Mouse (Mus musculus) limb, embryonic 14.5 days (tissue): Measurements from ENCODE around the gene Tmem30c. TPM values are rescaled to one million over a fixed set of nuclear protein-coding genes. Genes with fewer than 3 reads are reported as not detected.
A peak's percentile ranks its signal among the peaks of the same experiment; 100 is the strongest.

Source experiments
- ATAC-seq: fragments of 200-750 bp; cut with Nextera tagmentation; 2 replicates; pipeline ENCODE4 v1.8.0; 2017; ENCODE audit warnings: low read depth, moderate number of reproducible peaks, moderate TSS enrichment; ENCODE audit not compliant: low FRiP score
- DNase-seq: peaks from one replicate; pipeline ENCODE4 v3.0.0-alpha.2; 2015; ENCODE audit warnings: low spot score
- H3K27ac ChIP-seq: fragments of 300-500 bp; sonication (generic); replicated peaks from 2 replicates; pipeline ENCODE4 v1.5.1; 2014; ENCODE audit warnings: low read depth, mild to moderate bottlenecking, low read length, moderate library complexity, mixed read lengths
- H3K27me3 ChIP-seq: fragments of 300-500 bp; sonication (generic); 2 replicates; pipeline ENCODE4 v1.6.1; 2014; ENCODE audit warnings: low read length, mixed read lengths; ENCODE audit not compliant: control insufficient read depth, insufficient read depth
- H3K36me3 ChIP-seq: fragments of 300-500 bp; sonication (generic); 2 replicates; pipeline ENCODE4 v1.6.1; 2014; ENCODE audit warnings: mild to moderate bottlenecking, low read length, moderate library complexity, mixed read lengths; ENCODE audit not compliant: control insufficient read depth, insufficient read depth
- H3K4me1 ChIP-seq: fragments of 300-500 bp; sonication (generic); 2 replicates; pipeline ENCODE4 v1.6.1; 2014; ENCODE audit warnings: antibody characterized with exemption, low read length, mixed read lengths; ENCODE audit not compliant: control insufficient read depth, insufficient read depth
- H3K4me2 ChIP-seq: fragments of 300-500 bp; sonication (generic); replicated peaks from 2 replicates; pipeline ENCODE4 v1.6.1; 2014; ENCODE audit warnings: low read depth, mild to moderate bottlenecking, low read length, moderate library complexity; ENCODE audit not compliant: severe bottlenecking
- H3K4me3 ChIP-seq: fragments of 300-500 bp; sonication (generic); replicated peaks from 2 replicates; pipeline ENCODE4 v1.5.1; 2014; ENCODE audit warnings: low read length
- H3K9ac ChIP-seq: fragments of 300-500 bp; sonication (generic); 2 replicates; pipeline ENCODE4 v1.6.1; 2014; ENCODE audit warnings: mild to moderate bottlenecking, low read depth, low read length, moderate library complexity; ENCODE audit not compliant: severe bottlenecking
- H3K9me3 ChIP-seq: fragments of 300-500 bp; sonication (generic); 2 replicates; pipeline ENCODE4 v1.6.1; 2016; ENCODE audit warnings: low read length; ENCODE audit not compliant: control insufficient read depth
- POLR2A ChIP-seq: fragments of 200-500 bp; IDR thresholded peaks from 2 replicates; pipeline ENCODE4 v1.8.0; 2012; ENCODE audit warnings: inconsistent platforms, mild to moderate bottlenecking, moderate library complexity, borderline replicate concordance; ENCODE audit not compliant: insufficient read depth, insufficient read length; ENCODE audit errors: extremely low read depth
- WGBS: fragments of 180-500 bp; shearing (Covaris S2); extraction: QIAGEN DNeasy Blood & Tissue Kit; methylation state at CpG from one replicate; pipeline ENCODE4 v1.1.7; 2014; 5-methylcytosine and 5-hydroxymethylcytosine counted together
- polyA plus RNA-seq, 2 experiments: library from polyadenylated mRNA; depleted of rRNA in 1 of 2; stranded (reverse) in 1 of 2; unstranded in 1 of 2; fragments of >200 nt; fragmentation: Nextera tagmentation in 1 of 2; extraction: Ambion mirVana in 1 of 2; gene quantifications; 2 replicates each; pipeline versions ENCODE4 v1.2.1 to v1.2.3; 2012 to 2014

Gene Tmem30c
- polyA plus RNA-seq, 2 experiments, result 0.35 TPM; not detected in 1

DNA sequence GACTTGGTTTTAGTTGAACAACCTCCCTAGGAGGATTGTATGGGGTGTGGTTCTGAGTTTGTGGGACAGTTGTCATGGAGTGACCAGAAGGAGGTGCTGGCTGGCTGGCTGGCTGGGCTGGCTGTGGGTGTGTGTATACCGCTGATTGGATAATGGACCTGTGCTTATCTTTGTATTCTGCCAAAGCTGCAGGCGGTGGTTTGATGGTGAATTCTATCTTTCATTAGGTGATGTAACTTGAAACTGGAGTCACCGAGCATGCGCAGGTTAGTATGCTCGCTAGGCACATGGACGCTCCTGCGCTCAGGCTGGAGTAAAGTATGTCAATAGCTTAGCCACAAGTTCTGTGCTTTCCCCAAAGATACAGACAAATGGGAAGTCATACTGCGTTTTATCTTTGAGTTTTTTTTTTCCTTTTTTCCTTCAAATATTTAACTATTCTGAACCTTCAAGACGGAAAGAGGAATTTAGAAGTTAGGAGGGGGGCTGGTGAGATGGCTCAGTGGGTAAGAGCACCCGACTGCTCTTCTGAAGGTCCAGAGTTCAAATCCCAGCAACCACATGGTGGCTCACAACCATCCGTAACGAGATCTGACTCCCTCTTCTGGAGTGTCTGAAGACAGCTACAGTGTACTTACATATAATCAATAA is 13.6 kb downstream of the Tmem30c start:
- H3K4me1 ChIP-seq, result no peaks in the 10 kb centered on the region
- no peak overlapping the region for H3K27ac ChIP-seq
- H3K27me3 ChIP-seq, result no peaks in the 10 kb centered on the region
- 85% methylated on average over 10 of the region's 12 CpGs for WGBS
- DNase-seq (no peak), ATAC-seq (no peak)
- no peaks in the 10 kb centered on the region for H3K36me3 ChIP-seq
- H3K4me3 ChIP-seq, result no peak overlapping the region
- no peak for TF ChIP-seq POLR2A
- no peak overlapping the region for H3K4me2 ChIP-seq
- no peaks in the 10 kb centered on the region for H3K9me3 ChIP-seq
- H3K9ac ChIP-seq, result no peak overlapping the region

DNA sequence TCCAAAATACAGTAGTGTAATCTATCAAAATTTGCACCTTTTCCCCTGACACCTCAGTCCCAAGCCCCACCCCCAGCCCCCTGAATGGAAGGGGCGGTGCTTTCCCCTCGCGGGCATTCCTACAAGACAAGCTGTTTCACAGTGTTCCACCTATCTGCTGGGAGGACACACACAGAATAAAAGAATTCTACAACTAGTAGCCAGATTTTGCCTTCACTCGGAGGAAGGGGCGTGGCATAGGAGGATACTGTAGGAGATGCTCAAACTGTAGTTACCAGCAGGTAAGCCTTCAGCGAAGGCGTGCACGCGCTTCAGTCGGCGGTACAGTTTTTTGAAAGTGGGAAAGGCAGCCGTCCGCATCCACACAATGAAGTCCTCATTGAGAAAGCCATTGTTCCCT is 22.9 kb downstream of the Tmem30c start:
- no peaks in the 10 kb centered on the region for H3K36me3 ChIP-seq
- DNase-seq, result no peak
- WGBS, result 95% methylated on average over 13 of the region's 13 CpGs

DNA sequence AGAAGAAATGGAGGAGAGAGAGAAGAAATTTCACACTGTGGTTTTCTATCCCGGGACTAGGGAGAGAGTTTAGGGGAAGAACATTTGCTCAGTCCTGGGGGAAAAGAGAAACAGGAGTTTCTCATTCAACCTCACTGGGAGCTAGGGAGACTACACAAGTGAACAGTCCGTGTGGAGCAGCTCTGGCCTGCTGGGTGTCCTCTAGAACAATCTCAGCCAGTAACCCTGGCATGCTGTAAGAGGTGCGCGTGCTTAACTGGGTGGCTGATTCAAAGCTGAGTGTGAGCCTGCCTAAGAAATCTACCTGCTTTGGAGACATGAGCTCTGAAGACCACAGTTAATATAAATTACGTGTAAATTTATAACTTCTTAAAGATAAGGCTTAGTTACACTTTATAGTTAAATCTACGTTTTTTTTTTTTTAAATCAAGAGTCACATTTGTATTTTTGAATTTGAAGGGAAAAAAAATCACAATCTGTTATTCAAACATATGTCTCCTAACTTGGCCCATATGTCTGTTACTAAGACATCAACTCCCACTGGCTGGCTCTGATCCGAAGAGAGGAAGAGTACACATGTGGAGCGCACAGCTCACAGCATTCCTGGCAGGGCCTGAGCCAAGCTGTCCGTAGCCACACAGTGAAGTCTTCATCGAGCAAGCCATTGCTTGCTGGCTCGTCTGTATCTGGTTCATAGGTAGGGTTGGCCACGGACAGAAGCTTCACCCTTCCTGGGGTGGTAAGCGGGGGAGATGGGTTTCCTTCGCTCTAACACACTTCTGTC is 24.4 kb downstream of the Tmem30c start:
- H3K27ac ChIP-seq, result no peak overlapping the region

More for the DNA sequence above, 22.9 kb downstream of the Tmem30c start:
- Histone ChIP-seq H3K27me3 (no peaks in the 10 kb centered on the region), H3K4me1 (0 out of 2 replicates have a peak, but pooled peaks cover 3% of the 10 kb centered on the region), H3K9ac (no peak overlapping the region), H3K4me3 (no peak overlapping the region), H3K4me2 (no peak overlapping the region), H3K9me3 (no peaks in the 10 kb centered on the region), H3K27ac (no peak overlapping the region)
- ATAC-seq, result no peak
- no peak for TF ChIP-seq POLR2A

DNA sequence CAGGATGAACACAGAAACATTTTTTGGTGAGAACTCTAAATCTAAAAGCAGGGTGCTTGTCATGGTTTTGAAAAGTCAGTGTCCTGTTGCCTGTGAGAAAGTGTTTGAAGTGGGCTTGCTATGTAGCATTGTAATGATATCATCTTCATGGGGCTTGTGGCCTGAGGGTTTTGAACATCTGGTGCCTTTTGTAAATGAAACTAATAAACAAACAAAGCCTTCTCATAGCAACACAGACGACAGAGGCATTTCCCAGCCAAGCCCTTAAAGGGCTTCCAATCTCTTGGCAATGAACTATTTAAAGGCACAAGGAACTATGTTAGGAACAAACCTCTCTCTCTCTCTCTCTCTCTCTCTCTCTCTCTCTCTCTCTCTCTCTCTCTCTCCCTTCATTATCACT is 25.6 kb downstream of the Tmem30c start:
- no peaks in the 10 kb centered on the region for H3K27me3 ChIP-seq
- H3K4me1 ChIP-seq, result 0 out of 2 replicates have a peak, but pooled peaks cover 3% of the 10 kb centered on the region
- DNase-seq (peak; percentile 60), ATAC-seq (peak; percentile 53; the same call in 1 of the 2 replicates)
- H3K36me3 ChIP-seq, result no peaks in the 10 kb centered on the region
- no peak overlapping the region for H3K27ac ChIP-seq
- H3K4me3 ChIP-seq, result no peak overlapping the region
- H3K9me3 ChIP-seq, result no peaks in the 10 kb centered on the region
- no peak for TF ChIP-seq POLR2A
- H3K9ac ChIP-seq, result no peak overlapping the region
- H3K4me2 ChIP-seq, result no peak overlapping the region
- 0% methylated on average over 1 of the region's 1 CpGs for WGBS

More for the DNA sequence above, 24.4 kb downstream of the Tmem30c start:
- no peak overlapping the region for H3K4me3 ChIP-seq
- no peaks in the 10 kb centered on the region for H3K27me3 ChIP-seq
- no peaks in the 10 kb centered on the region for H3K9me3 ChIP-seq
- H3K36me3 ChIP-seq, result no peaks in the 10 kb centered on the region
- ATAC-seq (no peak), DNase-seq (peak; percentile 60)
- no peak overlapping the region for H3K9ac ChIP-seq
- H3K4me2 ChIP-seq, result no peak overlapping the region
- no peak for TF ChIP-seq POLR2A
- 0 out of 2 replicates have a peak, but pooled peaks cover 3% of the 10 kb centered on the region for H3K4me1 ChIP-seq
- 80% methylated on average over 14 of the region's 14 CpGs for WGBS

DNA sequence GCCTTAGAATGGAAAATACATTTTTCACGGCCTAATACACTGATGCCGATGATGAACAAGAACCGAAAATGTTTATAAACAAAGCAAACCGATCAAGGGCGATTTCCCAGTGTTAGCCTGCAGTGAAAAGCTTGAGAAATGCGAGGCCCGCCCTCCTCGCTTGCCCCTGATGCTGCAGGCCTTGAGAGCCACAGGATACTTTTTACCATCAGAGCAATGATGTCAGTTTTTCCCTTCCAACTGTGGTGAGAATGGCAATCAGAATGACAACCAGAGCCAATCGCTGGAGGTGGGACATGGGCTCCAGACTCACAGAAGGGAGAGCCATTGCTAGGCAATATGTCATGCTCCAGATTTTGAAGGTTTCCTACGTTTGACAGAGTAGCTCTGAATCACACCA is 32.5 kb downstream of the Tmem30c start:
- Histone ChIP-seq H3K36me3 (no peaks in the 10 kb centered on the region), H3K4me1 (no peaks in the 10 kb centered on the region), H3K27me3 (no peaks in the 10 kb centered on the region), H3K9me3 (no peaks in the 10 kb centered on the region), H3K27ac (no peak overlapping the region), H3K4me3 (no peak overlapping the region), H3K4me2 (no peak overlapping the region), H3K9ac (no peak overlapping the region)
- TF ChIP-seq POLR2A, result no peak
- no peak for DNase-seq
- ATAC-seq, result no peak
- WGBS, result 91% methylated on average over 10 of the region's 10 CpGs
